Mouse (Mus musculus) heart, embryonic 16.5 days (tissue): ENCODE results near the gene Fam173a. TPM values are rescaled to one million over a fixed set of nuclear protein-coding genes. Genes with fewer than 3 reads are reported as not detected.
A peak's percentile ranks its signal among the peaks of the same experiment; 100 is the strongest.
"Not testable (repeated sequence)": the region's sequence is repeated elsewhere in the genome, so short reads cannot be mapped to it uniquely, and the experiment has no call there.

ENCODE experiments used
- ATAC-seq: fragments of 200-750 bp; cut with Nextera tagmentation; replicated peaks from 2 replicates; pipeline ENCODE4 v1.8.0; 2017; ENCODE audit warnings: moderate number of reproducible peaks; ENCODE audit not compliant: insufficient read depth, low FRiP score; ENCODE audit errors: extremely low read depth
- H3K27ac ChIP-seq: fragments of 300-500 bp; sonication (generic); 2 replicates; pipeline ENCODE4 v1.5.1; 2014; ENCODE audit warnings: mild to moderate bottlenecking, low read length, control low read depth, moderate library complexity
- H3K27me3 ChIP-seq: fragments of 300-500 bp; sonication (generic); 2 replicates; pipeline ENCODE4 v1.6.1; 2014; ENCODE audit warnings: low read length, mixed read lengths; ENCODE audit not compliant: control insufficient read depth, insufficient read depth
- H3K36me3 ChIP-seq: fragments of 300-500 bp; sonication (generic); 2 replicates; pipeline ENCODE4 v1.6.1; 2014; ENCODE audit not compliant: control insufficient read depth, insufficient read depth
- H3K4me1 ChIP-seq: fragments of 300-500 bp; sonication (generic); 2 replicates; pipeline ENCODE4 v1.6.1; 2014; ENCODE audit warnings: low read length, mixed read lengths; ENCODE audit not compliant: control insufficient read depth, insufficient read depth
- H3K4me2 ChIP-seq: fragments of 300-500 bp; sonication (generic); 2 replicates; pipeline ENCODE4 v1.6.1; 2014; ENCODE audit warnings: low read depth, mild to moderate bottlenecking, control low read depth, low read length
- H3K4me3 ChIP-seq: fragments of 300-500 bp; sonication (generic); 2 replicates; pipeline ENCODE4 v1.5.1; 2014; ENCODE audit warnings: mild to moderate bottlenecking, control low read depth, low read length
- H3K9ac ChIP-seq: fragments of 300-500 bp; sonication (generic); 2 replicates; pipeline ENCODE4 v1.6.1; 2014; ENCODE audit warnings: low read length, control low read depth
- H3K9me3 ChIP-seq: fragments of 300-500 bp; sonication (generic); replicated peaks from 2 replicates; pipeline ENCODE4 v1.6.1; 2016; ENCODE audit warnings: low read length; ENCODE audit not compliant: control insufficient read depth
- WGBS: fragments of 180-500 bp; shearing (Covaris S2); extraction: QIAGEN DNeasy Blood & Tissue Kit; methylation state at CpG from one replicate; pipeline ENCODE4 v1.1.7; 2014; 5-methylcytosine and 5-hydroxymethylcytosine counted together
- polyA plus RNA-seq: library from polyadenylated mRNA; unstranded; fragments of >200 nt; fragmentation: Nextera tagmentation; extraction: Ambion mirVana; gene quantifications from 2 replicates; pipeline ENCODE4 v1.2.1, GENCODE M21; 2015

Fam173a gene
- polyA plus RNA-seq, 1 experiment from 2014 or later: 65.1 TPM

- ATAC-seq: no peak
- H3K4me2 ChIP-seq: no peak overlapping the region; the same call in 1 of the 2 replicates
- WGBS: 27% methylated on average over 5 of the region's 5 CpGs
- peaks cover 54% of the 10 kb centered on the region for H3K27me3 ChIP-seq
- no peak overlapping the region for H3K27ac ChIP-seq
- no peak overlapping the region for H3K9ac ChIP-seq
- H3K9me3 ChIP-seq: no peaks in the 10 kb centered on the region
- H3K36me3 ChIP-seq: no peaks in the 10 kb centered on the region
- H3K4me3 ChIP-seq: peak overlapping the region; percentile 70; the same call in 1 of the 2 replicates
- peaks cover 14% of the 10 kb centered on the region for H3K4me1 ChIP-seq
Measured at GRCm38 (mm10) chr17:25808028-25808427, 15.3 kb upstream of the Fam173a start.

GRCm38 (mm10) chr17:25807452-25807851 lies 14.8 kb upstream of the Fam173a start:
- not testable (repeated sequence) for H3K9me3 ChIP-seq, H3K36me3 ChIP-seq, ATAC-seq, H3K9ac ChIP-seq, H3K27ac ChIP-seq, H3K4me3 ChIP-seq, H3K4me2 ChIP-seq
- 41% methylated on average over 2 of the region's 2 CpGs for WGBS
- H3K27me3 ChIP-seq: peaks cover 48% of the 10 kb centered on the region
- H3K4me1 ChIP-seq: peaks cover 19% of the 10 kb centered on the region

GRCm38 (mm10) chr17:25806507-25806906 lies 13.8 kb upstream of the Fam173a start:
- no peak overlapping the region for H3K4me3 ChIP-seq
- ATAC-seq: no peak
- WGBS: 86% methylated on average over 4 of the region's 4 CpGs
- no peaks in the 10 kb centered on the region for H3K36me3 ChIP-seq
- H3K4me2 ChIP-seq: no peak overlapping the region
- H3K9ac ChIP-seq: no peak overlapping the region
- H3K9me3 ChIP-seq: no peaks in the 10 kb centered on the region
- H3K27ac ChIP-seq: no peak overlapping the region
- peaks cover 39% of the 10 kb centered on the region for H3K27me3 ChIP-seq
- peaks cover 19% of the 10 kb centered on the region for H3K4me1 ChIP-seq

- no peak overlapping the region for H3K4me2 ChIP-seq
- no peak overlapping the region; the same call in 1 of the 2 replicates for H3K9ac ChIP-seq
- H3K27me3 ChIP-seq: peaks cover 8% of the 10 kb centered on the region
- no peaks in the 10 kb centered on the region for H3K36me3 ChIP-seq
- ATAC-seq: peak; percentile 80
- no peak overlapping the region for H3K4me3 ChIP-seq
- H3K4me1 ChIP-seq: peaks cover 9% of the 10 kb centered on the region
- H3K9me3 ChIP-seq: no peaks in the 10 kb centered on the region
- no peak overlapping the region for H3K27ac ChIP-seq
- 6% methylated on average over 10 of the region's 10 CpGs for WGBS
Measured at GRCm38 (mm10) chr17:25802825-25803517, 10.3 kb upstream of the Fam173a start.

GRCm38 (mm10) chr17:25801029-25801428 lies 8.3 kb upstream of the Fam173a start:
- Histone ChIP-seq H3K36me3 (no peaks in the 10 kb centered on the region), H3K27me3 (peaks cover 3% of the 10 kb centered on the region; the same call in 1 of the 2 replicates), H3K9ac (no peak overlapping the region), H3K4me3 (no peak overlapping the region), H3K4me2 (no peak overlapping the region), H3K4me1 (peaks cover 17% of the 10 kb centered on the region), H3K27ac (no peak overlapping the region), H3K9me3 (no peaks in the 10 kb centered on the region)
- ATAC-seq: no peak
- WGBS: 6% methylated on average over 6 of the region's 6 CpGs

- peak within 1 kb of the TSS; percentile 84 for H3K9ac ChIP-seq
- no peaks in the 10 kb centered on the region for H3K27me3 ChIP-seq
- peak within 1 kb of the TSS; percentile 93 for H3K4me2 ChIP-seq
- H3K4me3 ChIP-seq: peak within 1 kb of the TSS; percentile 92
- ATAC-seq: peak; percentile 85
- H3K36me3 ChIP-seq: no peaks in the 10 kb centered on the region
- H3K9me3 ChIP-seq: no peaks in the 10 kb centered on the region
- peaks cover 21% of the 10 kb centered on the region for H3K4me1 ChIP-seq
- no peak within 1 kb of the TSS; the same call in 1 of the 2 replicates for H3K27ac ChIP-seq
- 0% methylated on average over 35 of the region's 35 CpGs for WGBS
Measured at GRCm38 (mm10) chr17:25796951-25797369, 4.3 kb upstream of the Fam173a start, which contains the start of gene Metrn. Gene Metrn, minus strand, starts transcription at chr17:25797136.

- Histone ChIP-seq H3K9ac (peak overlapping the region; percentile 84), H3K4me1 (peaks cover 25% of the 10 kb centered on the region), H3K36me3 (no peaks in the 10 kb centered on the region), H3K27ac (no peak overlapping the region; the same call in 1 of the 2 replicates), H3K9me3 (no peaks in the 10 kb centered on the region), H3K4me2 (peak overlapping the region; percentile 93), H3K4me3 (peak overlapping the region; percentile 92), H3K27me3 (no peaks in the 10 kb centered on the region)
- ATAC-seq: no peak
- 3% methylated on average over 37 of the region's 37 CpGs for WGBS
Measured at GRCm38 (mm10) chr17:25796211-25796771, 3.6 kb upstream of the Fam173a start.

GRCm38 (mm10) chr17:25795609-25796092 lies 3.0 kb upstream of the Fam173a start, which contains the start of gene AC134908.4:
Gene AC134908.4, minus strand, starts transcription at chr17:25795659.
- peaks cover 31% of the 10 kb centered on the region for H3K4me1 ChIP-seq
- H3K27ac ChIP-seq: no peak within 1 kb of the TSS; the same call in 1 of the 2 replicates
- 32% methylated on average over 6 of the region's 6 CpGs for WGBS

GRCm38 (mm10) chr17:25794998-25795397 lies 2.3 kb upstream of the Fam173a start:
- 85% methylated on average over 17 of the region's 17 CpGs for WGBS
- Histone ChIP-seq H3K36me3 (no peaks in the 10 kb centered on the region), H3K4me1 (peaks cover 31% of the 10 kb centered on the region), H3K27ac (no peak overlapping the region), H3K4me3 (no peak overlapping the region), H3K9me3 (no peaks in the 10 kb centered on the region), H3K9ac (no peak overlapping the region), H3K4me2 (no peak overlapping the region), H3K27me3 (no peaks in the 10 kb centered on the region)
- no peak for ATAC-seq

More at GRCm38 (mm10) chr17:25795609-25796092, 3.0 kb upstream of the Fam173a start, which contains the start of gene AC134908.4:
- Histone ChIP-seq H3K27me3 (no peaks in the 10 kb centered on the region), H3K4me3 (peak within 1 kb of the TSS; percentile 92), H3K9me3 (no peaks in the 10 kb centered on the region), H3K36me3 (no peaks in the 10 kb centered on the region), H3K4me2 (peak within 1 kb of the TSS; percentile 93), H3K9ac (peak within 1 kb of the TSS; percentile 84)
- ATAC-seq: no peak
